Mouse (Mus musculus) limb, embryonic 10.5 days (tissue): ENCODE results near the gene Apbb1. TPM values are rescaled to one million over a fixed set of nuclear protein-coding genes. Genes with fewer than 3 reads are reported as not detected.

Experiments
- DNase-seq: peaks from one replicate; pipeline ENCODE4 v3.0.0-alpha.2; 2017; ENCODE audit warnings: low spot score
- H3K27ac ChIP-seq: fragments of 300-500 bp; sonication (generic); 2 replicates; pipeline ENCODE4 v1.5.1; 2016; ENCODE audit warnings: mild to moderate bottlenecking
- H3K27me3 ChIP-seq: fragments of 300-500 bp; sonication (generic); 2 replicates; pipeline ENCODE4 v1.6.1; 2016; ENCODE audit warnings: low read depth, mild to moderate bottlenecking; ENCODE audit not compliant: poor library complexity, severe bottlenecking
- H3K36me3 ChIP-seq: fragments of 300-500 bp; sonication (generic); 2 replicates; pipeline ENCODE4 v1.6.1; 2016; ENCODE audit warnings: mild to moderate bottlenecking, moderate library complexity
- H3K4me1 ChIP-seq: fragments of 300-500 bp; sonication (generic); 2 replicates; pipeline ENCODE4 v1.6.1; 2016
- H3K4me3 ChIP-seq: fragments of 300-500 bp; sonication (generic); 2 replicates; pipeline ENCODE4 v1.5.1; 2016; ENCODE audit warnings: mild to moderate bottlenecking, moderate library complexity
- H3K9me3 ChIP-seq: fragments of 300-500 bp; sonication (generic); replicated peaks from 2 replicates; pipeline ENCODE4 v1.6.1; 2016; ENCODE audit warnings: mild to moderate bottlenecking
- WGBS: fragments of 180-500 bp; shearing (Covaris S2); methylation state at CpG from one replicate; pipeline ENCODE4 v1.1.7; 2016; 5-methylcytosine and 5-hydroxymethylcytosine counted together
- polyA plus RNA-seq: library from polyadenylated mRNA; unstranded; fragments of >200 nt; fragmentation: Nextera tagmentation; extraction: Ambion mirVana; gene quantifications from 2 replicates; pipeline ENCODE4 v1.2.1, GENCODE M21; 2016

Apbb1 gene
- polyA plus RNA-seq, 1 experiment from 2014 or later: 81.9 TPM

DNA sequence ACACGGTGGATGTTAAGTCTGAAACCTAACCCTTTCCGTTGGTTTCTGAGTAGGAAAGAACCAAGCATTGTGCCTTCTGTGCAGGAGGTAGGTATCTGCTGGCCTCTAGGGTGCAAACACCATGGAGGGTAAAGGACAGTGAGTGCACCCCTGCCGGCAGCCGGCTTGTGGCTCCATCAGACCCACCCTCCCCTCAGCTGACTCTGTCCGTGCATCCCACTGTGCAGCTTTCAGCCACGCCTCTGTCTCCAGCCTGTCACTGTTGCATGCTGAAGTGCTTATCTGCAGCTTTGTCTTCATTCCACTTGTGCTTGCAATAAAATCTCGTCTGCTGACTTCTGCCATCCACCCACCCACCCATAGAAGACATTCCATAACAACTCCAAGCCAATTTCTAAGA lies 8.6 kb upstream of the Apbb1 start:
- DNase-seq: no peak
- WGBS: 39% methylated on average over 7 of the region's 7 CpGs
- H3K9me3 ChIP-seq: no peaks in the 10 kb centered on the region
- H3K27me3 ChIP-seq: no peaks in the 10 kb centered on the region
- H3K4me1 ChIP-seq: no peaks in the 10 kb centered on the region
- H3K4me3 ChIP-seq: no peak overlapping the region
- no peak overlapping the region for H3K27ac ChIP-seq
- H3K36me3 ChIP-seq: no peaks in the 10 kb centered on the region

- H3K27me3 ChIP-seq: no peaks in the 10 kb centered on the region
- H3K9me3 ChIP-seq: no peaks in the 10 kb centered on the region
- no peaks in the 10 kb centered on the region for H3K4me1 ChIP-seq
- 83% methylated on average over 9 of the region's 9 CpGs for WGBS
- H3K27ac ChIP-seq: no peak overlapping the region
- no peak for DNase-seq
- no peaks in the 10 kb centered on the region for H3K36me3 ChIP-seq
- no peak overlapping the region for H3K4me3 ChIP-seq
Measured at GRCm38 (mm10) chr7:105588325-105588912, 7.0 kb upstream of the Apbb1 start.

DNA sequence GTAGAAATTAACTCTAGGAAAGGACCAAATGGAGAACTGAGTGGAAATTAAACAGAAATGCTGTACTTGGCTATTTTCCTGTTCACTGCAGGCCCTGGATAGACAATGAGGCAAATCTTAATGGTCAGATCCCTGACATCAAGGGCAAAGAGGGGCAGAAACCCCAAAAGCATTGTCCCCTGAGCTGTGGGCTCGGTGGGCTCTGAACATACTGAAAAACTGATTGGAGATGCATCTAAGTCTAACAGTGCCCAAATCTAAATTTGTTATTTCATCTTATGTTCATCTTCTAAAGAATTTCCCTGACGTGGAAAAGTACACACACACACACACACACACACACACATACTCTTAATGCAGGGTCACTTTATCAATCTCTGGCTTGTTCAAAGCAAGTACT lies 506 bp upstream of the Apbb1 start:
- Histone ChIP-seq H3K4me3 (peak overlapping the region; percentile 76; the same call in 1 of the 2 replicates), H3K4me1 (peaks cover 18% of the 10 kb centered on the region), H3K27me3 (0 out of 2 replicates have a peak, but pooled peaks cover 3% of the 10 kb centered on the region), H3K9me3 (no peaks in the 10 kb centered on the region), H3K36me3 (no peaks in the 10 kb centered on the region), H3K27ac (no peak overlapping the region)
- no peak for DNase-seq
- WGBS: 80% methylated on average over 2 of the region's 2 CpGs

GRCm38 (mm10) chr7:105580627-105581089 lies 795 bp downstream of the Apbb1 start:
- DNase-seq: no peak
- Histone ChIP-seq H3K9me3 (no peaks in the 10 kb centered on the region), H3K36me3 (no peaks in the 10 kb centered on the region), H3K27me3 (0 out of 2 replicates have a peak, but pooled peaks cover 3% of the 10 kb centered on the region), H3K27ac (peak overlapping the region; percentile 93), H3K4me1 (peaks cover 18% of the 10 kb centered on the region), H3K4me3 (peak overlapping the region; percentile 76)
- WGBS: 2% methylated on average over 20 of the region's 22 CpGs

DNA sequence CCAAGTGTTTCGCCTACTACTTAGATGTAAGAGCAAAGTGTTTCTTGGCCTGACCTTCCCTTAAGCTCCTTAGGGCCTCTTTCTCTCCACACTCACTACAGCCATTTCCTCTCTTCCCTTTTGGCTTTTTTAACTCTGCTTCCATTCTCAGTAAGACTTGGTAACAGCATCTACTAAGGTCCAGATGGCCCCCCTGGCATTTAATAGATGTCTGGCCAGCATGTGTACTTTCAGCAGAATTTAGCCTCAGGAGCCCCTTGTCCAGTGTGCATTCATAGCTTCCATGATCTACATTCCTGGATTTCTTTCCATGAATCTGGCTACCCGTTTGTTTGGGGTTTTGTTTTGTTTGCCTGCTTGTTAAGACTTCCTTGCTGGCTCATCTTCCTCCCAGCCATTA lies 3.0 kb downstream of the Apbb1 start:
- Histone ChIP-seq H3K9me3 (no peaks in the 10 kb centered on the region), H3K27ac (no peak overlapping the region), H3K27me3 (0 out of 2 replicates have a peak, but pooled peaks cover 3% of the 10 kb centered on the region), H3K4me3 (no peak overlapping the region), H3K4me1 (peaks cover 18% of the 10 kb centered on the region), H3K36me3 (peaks cover 7% of the 10 kb centered on the region)
- 86% methylated on average over 2 of the region's 2 CpGs for WGBS
- no peak for DNase-seq

DNA sequence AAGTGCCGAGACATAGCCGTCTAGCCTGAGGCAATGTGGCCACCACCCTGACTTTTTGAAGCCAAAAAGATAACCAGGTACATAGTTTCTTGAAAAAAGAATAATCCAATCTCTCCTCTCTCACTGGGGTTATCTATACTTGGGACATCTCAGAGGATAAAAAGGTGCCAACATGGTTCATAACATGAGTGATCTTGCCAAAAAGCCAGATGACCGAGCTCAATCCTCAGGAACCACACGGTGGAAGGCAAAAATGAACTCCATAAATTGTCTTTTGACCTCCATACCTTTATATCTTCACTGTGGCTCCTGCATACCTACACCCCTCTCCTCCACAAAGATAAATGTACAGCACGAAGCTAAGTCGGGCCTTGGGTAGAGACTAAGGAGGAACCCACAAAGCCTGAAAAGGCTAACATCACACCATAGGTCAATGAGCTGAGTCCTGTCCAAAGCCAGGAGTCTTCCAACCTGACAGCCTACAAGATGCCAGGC lies 4.0 kb downstream of the Apbb1 start:
- peaks cover 18% of the 10 kb centered on the region for H3K36me3 ChIP-seq

GRCm38 (mm10) chr7:105576166-105576748 lies 5.2 kb downstream of the Apbb1 start:
- peaks cover 19% of the 10 kb centered on the region for H3K36me3 ChIP-seq
- H3K9me3 ChIP-seq: no peaks in the 10 kb centered on the region
- H3K4me3 ChIP-seq: no peak overlapping the region
- H3K27ac ChIP-seq: no peak overlapping the region
- H3K27me3 ChIP-seq: no peaks in the 10 kb centered on the region
- DNase-seq: no peak
- WGBS: 63% methylated on average over 3 of the region's 3 CpGs
- H3K4me1 ChIP-seq: peaks cover 11% of the 10 kb centered on the region

More for the DNA sequence above, 4.0 kb downstream of the Apbb1 start:
- Histone ChIP-seq H3K27ac (no peak overlapping the region), H3K4me1 (peaks cover 18% of the 10 kb centered on the region), H3K4me3 (no peak overlapping the region), H3K9me3 (no peaks in the 10 kb centered on the region), H3K27me3 (0 out of 2 replicates have a peak, but pooled peaks cover 3% of the 10 kb centered on the region)
- 92% methylated on average over 6 of the region's 6 CpGs for WGBS
- DNase-seq: no peak

- Histone ChIP-seq H3K36me3 (peaks cover 23% of the 10 kb centered on the region), H3K27me3 (no peaks in the 10 kb centered on the region), H3K27ac (no peak overlapping the region), H3K4me3 (no peak overlapping the region), H3K4me1 (peaks cover 14% of the 10 kb centered on the region), H3K9me3 (no peaks in the 10 kb centered on the region)
- no peak for DNase-seq
- WGBS: 92% methylated on average over 4 of the region's 4 CpGs
Measured at GRCm38 (mm10) chr7:105574537-105574936, 6.9 kb downstream of the Apbb1 start.

GRCm38 (mm10) chr7:105572949-105573348 lies 8.5 kb downstream of the Apbb1 start:
- no peak for DNase-seq
- Histone ChIP-seq H3K9me3 (no peaks in the 10 kb centered on the region), H3K4me3 (no peak overlapping the region), H3K36me3 (peaks cover 29% of the 10 kb centered on the region), H3K27ac (no peak overlapping the region), H3K4me1 (peaks cover 25% of the 10 kb centered on the region), H3K27me3 (no peaks in the 10 kb centered on the region)
- WGBS: 89% methylated on average over 8 of the region's 8 CpGs

- Histone ChIP-seq H3K9me3 (no peaks in the 10 kb centered on the region), H3K4me3 (no peak overlapping the region), H3K27ac (no peak overlapping the region), H3K27me3 (no peaks in the 10 kb centered on the region), H3K4me1 (peaks cover 25% of the 10 kb centered on the region), H3K36me3 (peaks cover 51% of the 10 kb centered on the region)
- no peak for DNase-seq
- WGBS: 84% methylated on average over 4 of the region's 4 CpGs
Measured at GRCm38 (mm10) chr7:105570756-105571155, 10.7 kb downstream of the Apbb1 start.

DNA sequence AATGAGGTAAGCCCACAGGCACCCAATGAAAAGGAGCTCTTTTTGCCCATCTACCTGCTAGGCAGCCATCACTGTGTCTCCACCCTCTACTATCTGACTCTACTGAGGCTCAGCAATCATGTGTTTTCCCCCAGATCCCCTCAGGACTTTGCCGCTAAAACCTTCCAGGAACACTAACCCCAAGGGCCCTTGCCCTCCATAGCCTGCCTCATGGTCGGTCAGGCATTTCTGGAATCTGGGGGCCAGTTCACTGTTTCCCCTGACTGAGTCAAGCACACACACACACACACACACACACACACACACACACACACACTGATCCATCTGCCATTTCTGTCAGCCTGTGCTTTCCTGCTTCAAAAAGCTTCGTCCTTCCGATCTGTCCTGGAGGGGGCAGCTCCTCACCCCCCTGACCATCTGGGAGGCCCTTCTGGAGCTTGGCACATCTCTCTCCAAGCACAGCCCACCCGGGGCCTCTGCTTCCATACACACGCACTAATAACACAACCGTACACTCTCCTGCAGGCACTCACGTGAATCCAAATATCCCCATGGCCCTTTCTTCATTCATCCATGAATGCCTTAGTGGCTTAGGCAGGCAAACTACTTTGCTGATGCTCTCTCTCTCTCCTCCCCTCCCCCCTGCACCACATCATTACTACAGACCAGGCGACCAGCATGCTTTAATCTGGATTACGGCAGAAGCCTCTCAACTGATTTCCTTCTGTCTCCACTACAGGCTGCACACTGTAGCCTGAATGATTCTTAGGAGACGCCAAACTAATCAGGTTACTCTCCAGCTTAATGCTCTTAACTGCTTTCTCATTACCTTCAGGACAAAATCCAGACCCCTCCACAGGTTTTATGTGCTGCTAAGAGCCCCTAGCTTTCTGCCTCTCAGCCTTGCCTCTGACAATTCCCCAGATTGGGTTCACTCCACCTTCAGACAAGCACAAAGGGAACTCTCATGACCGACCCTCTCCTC lies 11.6 kb downstream of the Apbb1 start:
- Histone ChIP-seq H3K9me3 (no peaks in the 10 kb centered on the region), H3K36me3 (peaks cover 60% of the 10 kb centered on the region), H3K4me3 (no peak overlapping the region), H3K27me3 (no peaks in the 10 kb centered on the region), H3K4me1 (peaks cover 25% of the 10 kb centered on the region), H3K27ac (peak overlapping the region; percentile 53; the same call in 1 of the 2 replicates)
- WGBS: 44% methylated on average over 12 of the region's 12 CpGs
- DNase-seq: no peak

DNA sequence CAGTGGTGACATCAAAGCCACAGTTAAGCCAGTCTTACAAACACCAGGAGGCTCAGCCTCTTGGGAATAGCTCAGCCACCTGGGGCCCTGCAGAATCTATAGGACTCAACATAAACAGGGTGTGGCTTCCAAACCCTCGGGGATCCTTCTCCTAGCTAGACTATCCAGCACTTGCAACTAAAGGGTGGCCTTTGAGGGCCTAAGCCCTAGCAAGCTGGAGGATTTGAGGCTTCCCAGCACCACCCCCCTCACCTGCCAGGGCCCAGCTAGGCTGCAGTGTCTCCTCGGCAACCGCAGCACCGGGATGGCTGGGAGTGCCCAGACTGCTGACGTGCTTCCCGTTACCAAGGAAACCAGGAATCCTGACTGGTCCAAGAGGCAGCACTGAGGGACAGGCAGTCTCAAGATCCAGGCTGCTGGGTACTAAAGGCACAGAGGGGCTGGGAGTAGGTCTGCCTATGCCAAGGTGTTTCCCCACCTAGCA lies 12.4 kb downstream of the Apbb1 start:
- 2% methylated on average over 6 of the region's 6 CpGs for WGBS
- H3K36me3 ChIP-seq: peaks cover 66% of the 10 kb centered on the region
- no peak overlapping the region for H3K4me3 ChIP-seq
- peak overlapping the region; percentile 53; the same call in 1 of the 2 replicates for H3K27ac ChIP-seq
- H3K27me3 ChIP-seq: no peaks in the 10 kb centered on the region
- peaks cover 25% of the 10 kb centered on the region for H3K4me1 ChIP-seq
- DNase-seq: peak; percentile 49
- no peaks in the 10 kb centered on the region for H3K9me3 ChIP-seq
